Mouse (Mus musculus) gastrocnemius, postnatal 10 days (tissue): Measurements from ENCODE around the gene Rnf207. TPM values are rescaled to one million over a fixed set of nuclear protein-coding genes. Genes with fewer than 3 reads are reported as not detected.

ENCODE experiments used
- DNase-seq: peaks from one replicate; pipeline ENCODE4 v3.0.0; 2021; ENCODE audit warnings: mixed read lengths
- total RNA-seq, 2 experiments: library from RNA; stranded (reverse); gene quantifications; 2 replicates each; pipeline ENCODE4 v1.2.3; 2021

Gene Rnf207
- total RNA-seq, 2 experiments from 2014 or later: 0.40 TPM; not detected in 1

DNA sequence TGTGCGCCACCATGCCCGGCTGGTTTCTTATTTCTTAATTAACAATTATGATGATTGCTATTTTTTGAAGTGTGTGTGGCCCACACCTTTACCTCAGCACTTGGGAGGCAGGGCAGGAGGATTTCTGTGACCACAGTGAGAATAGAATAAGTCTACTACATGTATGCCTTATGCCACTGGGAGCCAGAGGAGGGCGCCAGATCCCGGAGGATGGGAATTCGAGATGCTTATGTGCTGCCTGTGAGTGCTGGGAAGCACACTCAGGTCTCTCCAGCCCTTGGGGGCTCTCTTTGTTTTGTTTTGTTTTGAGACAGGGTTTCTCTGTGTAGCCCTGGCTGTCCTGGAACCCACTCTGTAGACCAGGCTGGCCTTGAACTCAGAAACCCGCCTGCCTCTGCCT is 9.9 kb upstream of the Rnf207 start:
- peak; percentile 50 for DNase-seq

- DNase-seq: no peak
Measured at GRCm38 (mm10) chr4:152326543-152326942, 7.8 kb upstream of the Rnf207 start.

- peak; percentile 86 for DNase-seq
Measured at GRCm38 (mm10) chr4:152325574-152326411, 7.0 kb upstream of the Rnf207 start, which contains the start of gene Rpl22. Gene Rpl22 (plus strand): TSS chr4:152325742.

GRCm38 (mm10) chr4:152324641-152325562 is 6.1 kb upstream of the Rnf207 start:
- no peak for DNase-seq

DNA sequence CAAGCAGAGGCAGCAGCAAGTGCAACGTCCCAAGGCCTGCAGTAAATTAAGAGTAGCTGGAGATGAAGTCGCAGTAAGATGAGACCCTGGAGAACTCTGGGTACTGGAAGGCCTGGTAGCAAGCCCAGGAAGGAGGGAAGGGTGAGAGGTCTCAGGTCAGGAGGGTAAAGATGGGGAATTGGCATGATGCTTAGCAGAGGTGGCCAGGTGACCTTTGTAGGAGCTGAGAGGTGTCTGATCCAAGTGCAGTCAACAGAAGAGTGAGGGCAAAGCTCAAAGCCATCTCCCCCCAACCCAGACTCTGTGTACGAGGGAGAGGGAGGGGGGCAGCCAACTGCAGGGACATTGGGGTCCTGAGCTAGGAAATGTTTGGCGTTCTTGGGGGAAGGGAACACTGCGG is 2.7 kb upstream of the Rnf207 start:
- no peak for DNase-seq

DNA sequence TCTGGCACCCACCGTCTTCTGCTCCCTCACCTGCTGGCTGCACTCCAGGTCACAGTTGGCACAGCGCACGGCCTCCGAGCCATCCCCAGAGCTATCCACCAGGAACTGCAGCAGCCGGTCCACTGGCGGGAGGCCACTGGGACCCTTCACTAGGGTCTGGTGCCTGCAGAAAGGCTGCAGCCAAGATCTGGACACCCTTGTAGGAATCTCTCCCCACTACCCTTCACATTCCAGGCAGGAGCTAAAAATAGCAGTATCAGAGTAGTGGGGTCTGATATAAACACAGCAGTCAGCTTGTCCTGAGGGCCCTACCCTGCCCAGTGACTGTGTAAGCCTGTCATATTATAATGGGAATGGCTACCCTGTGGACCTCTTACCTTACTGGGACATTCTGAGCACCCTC is 1.2 kb downstream of the Rnf207 start:
- DNase-seq: no peak

DNA sequence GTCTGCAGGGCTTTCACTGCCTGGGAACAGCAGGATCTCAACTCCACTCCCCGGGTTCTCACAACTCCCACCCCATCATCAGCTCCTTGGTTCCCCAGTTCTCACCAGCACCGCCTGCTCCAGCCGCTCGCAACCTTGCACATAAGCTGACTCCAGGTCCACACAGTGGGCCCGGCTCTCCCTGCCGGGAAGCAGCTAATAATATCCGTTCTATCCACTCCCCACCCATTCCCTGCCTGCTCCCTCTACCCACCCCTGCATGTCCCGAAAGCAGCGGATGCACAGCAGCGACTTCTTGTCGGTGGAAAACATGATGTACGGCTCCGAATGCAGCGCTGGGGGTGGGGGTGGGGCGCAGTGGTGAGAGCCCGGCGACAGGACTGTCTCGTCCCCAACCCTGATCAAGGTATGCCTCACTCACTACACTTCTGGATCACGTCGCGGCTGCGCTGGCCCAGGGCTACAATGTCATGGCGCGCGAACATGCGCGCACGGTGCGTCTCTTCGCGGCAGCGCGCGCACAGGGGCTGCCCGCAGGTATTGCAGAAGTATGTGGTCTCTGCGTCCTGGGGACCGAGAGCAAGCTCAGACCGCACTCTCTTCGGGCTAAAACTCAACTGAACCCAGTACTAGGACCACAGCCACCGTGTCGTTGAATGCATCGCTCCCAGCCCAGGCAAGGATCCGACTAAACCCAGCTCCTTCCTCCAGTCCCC is 3.1 kb downstream of the Rnf207 start:
- DNase-seq: no peak

DNA sequence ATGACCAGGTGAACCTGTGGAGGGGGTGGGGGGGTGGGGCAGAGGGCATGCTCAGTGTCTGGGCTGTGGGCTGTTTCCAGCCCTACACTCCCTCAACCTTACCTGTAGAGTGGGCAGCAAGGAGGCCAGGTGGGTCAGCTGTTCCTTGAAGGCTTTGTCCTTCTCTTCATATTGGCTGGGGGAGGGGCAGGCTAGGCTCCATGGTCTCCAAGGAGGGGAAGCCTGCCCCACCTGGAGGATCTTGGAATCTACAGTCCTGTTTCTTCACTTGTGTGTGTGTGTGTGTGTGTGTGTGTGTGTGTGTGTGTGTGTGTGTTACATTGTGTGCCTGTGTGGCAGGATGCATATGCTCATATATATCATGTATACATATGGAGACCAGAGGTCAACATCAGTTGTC is 4.9 kb downstream of the Rnf207 start:
- no peak for DNase-seq

DNA sequence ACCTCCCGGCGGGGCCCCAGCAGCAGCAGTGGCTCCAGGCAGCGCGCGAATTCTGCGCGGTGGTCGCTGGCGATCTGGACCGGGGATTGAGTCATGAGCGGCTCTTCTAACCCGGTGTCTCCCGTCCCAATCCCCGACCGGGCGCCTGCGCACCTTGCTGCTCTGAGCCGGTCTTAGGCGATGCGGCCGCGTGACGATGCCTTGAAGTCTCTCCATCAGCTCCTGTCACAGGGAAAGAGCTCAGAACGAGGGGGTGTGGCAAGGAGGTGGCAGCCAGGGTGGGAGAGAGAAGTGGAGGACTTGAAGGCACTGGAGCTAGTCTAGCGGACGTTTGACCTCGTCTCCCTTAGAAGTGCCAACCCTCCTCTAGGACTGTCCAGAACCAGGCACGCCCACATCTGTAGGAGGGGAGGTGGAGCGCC is 5.6 kb downstream of the Rnf207 start:
- DNase-seq: no peak

GRCm38 (mm10) chr4:152312186-152312585 is 6.6 kb downstream of the Rnf207 start:
- DNase-seq: no peak

DNA sequence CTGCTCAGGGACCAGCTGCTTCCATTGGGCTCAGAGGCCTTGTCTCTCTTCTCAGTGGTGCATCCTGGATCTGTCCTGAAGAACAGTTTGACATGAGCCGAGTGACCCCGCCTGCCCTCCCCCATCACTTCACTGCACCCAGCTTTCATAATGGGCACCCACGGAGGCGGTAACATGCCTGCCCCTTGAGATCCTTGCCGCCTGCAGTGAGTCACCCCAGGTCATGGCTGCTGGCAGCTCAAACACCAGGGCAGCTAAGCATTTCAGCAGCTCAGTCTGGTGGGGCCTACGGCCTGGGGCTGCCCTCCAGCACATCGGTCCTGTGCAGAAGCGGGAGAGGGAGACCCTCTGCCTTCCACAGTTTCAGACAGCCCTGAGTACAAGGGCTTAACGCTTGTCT is 11.3 kb downstream of the Rnf207 start:
- DNase-seq: no peak

DNA sequence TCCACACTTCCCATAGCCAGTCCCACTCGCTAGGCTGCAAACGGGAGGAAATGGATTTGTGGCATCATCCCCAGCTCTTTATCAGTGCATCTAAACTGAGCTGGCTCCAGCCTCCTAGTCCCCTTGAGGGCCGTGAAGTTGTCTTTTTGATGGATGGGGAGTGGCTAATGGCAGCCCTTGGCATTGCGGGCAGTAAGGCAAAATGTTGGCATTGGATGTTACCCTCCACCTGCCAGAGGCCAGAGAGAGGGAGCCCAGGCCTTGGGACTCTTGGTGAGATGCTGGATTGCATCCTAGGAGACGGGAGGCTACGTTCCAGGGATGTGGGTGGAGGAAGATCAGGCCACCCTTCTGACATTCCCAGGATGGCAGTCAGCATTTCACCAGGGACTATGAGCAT is 12.8 kb downstream of the Rnf207 start:
- DNase-seq: no peak

DNA sequence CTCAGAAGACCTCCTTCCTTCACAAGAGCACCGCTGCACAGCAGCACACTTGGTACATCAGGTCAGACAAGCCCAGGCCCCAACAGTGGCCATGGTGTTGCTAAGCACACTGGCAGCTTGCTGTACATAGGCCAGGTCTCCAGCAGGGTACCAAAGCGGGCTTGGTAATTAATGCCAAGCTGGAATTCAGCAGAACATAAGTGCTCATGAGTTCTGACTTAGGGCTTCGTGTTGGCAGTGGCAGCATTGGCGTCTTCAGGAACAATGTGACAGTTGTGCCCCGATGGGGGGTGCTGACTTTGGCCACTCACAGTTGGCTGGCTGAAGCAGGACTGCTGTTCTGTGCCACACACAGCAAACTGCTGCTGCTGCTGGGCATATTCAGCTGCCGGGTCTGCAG is 14.1 kb downstream of the Rnf207 start:
- DNase-seq: no peak

GRCm38 (mm10) chr4:152303172-152303571 is 15.6 kb downstream of the Rnf207 start:
- no peak for DNase-seq

DNA sequence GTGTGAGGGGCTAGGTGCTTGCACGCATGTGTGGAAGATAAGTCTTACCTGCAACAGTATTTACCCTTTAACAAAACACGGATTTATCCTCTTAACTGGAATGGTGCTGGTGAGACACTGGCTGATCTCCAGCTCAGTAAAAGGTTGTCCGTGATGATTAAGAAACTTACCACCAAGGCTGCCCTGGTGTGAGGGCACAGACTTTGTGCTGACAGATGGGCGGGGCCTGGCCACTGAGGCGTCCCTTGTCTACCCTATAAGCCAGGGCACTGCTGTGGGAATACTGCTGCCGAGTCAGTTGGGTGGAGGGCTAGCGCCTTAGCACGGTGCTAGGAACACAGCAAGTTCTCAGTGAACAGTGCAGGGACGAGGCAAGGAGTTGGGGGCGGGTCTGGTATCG is 16.8 kb downstream of the Rnf207 start:
- no peak for DNase-seq

DNA sequence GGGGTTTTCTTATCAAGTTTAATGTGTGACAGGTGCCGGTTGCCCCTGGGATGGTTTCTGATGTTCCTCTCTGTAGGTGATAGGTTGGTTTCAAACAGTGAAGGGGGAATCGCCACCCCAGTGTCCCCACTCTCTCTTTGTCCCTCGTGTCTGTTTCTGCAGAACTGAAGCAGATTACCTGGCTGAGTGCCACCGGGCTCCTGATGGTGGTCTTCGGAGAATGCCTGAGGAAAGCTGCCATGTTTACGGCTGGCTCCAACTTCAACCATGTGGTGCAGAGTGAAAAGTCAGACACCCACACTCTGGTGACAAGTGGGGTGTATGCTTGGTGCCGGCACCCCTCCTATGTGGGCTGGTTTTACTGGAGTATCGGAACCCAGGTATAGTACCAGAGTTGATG is 18.4 kb downstream of the Rnf207 start:
- DNase-seq: no peak

GRCm38 (mm10) chr4:152298836-152299235 is 20.0 kb downstream of the Rnf207 start:
- no peak for DNase-seq

DNA sequence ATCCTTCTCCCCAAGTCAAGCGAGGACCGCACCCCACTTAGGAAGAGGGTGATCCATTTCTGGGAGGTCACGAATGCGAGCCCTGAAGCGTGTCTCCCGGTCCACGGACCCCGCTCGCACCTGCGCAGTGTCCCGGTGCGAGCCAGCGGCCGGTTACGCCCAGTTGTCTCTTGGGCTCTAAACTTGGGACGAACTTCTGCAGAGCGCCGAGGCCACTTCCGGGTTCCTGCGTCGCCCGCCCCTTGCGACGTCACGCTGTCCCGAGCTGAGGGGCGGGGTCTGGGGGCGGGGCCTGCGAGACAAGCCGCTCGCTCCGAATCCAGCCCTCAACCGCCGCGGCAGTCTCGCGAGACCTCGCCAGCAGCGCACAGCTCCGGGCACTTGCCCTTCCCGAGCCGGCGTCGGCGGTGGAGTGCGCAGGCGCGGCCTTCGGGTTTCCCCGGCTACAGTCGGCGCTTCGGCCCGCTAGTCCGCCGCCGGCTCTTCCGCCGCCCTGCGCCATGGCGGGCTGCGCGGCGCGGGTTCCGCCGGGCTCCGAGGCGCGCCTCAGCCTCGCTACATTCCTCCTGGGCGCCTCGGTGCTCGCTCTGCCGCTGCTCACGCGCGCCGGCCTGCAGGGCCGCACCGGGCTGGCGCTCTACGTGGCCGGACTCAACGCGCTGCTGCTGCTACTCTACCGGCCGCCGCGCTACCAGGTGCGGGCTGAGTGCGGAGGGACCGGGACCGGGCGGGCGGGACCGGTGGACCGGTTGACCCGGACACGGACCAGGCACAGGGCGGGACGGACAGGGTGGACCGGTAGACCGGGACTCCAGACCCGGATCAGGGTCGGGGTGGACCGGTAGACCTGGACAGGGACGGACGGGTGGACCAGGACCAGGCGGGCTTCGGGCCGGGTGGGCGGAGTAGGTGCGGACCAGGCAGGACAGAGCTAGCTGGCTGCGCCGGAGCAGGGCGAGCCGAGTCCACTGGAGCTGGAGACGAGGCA is 21.6 kb downstream of the Rnf207 start, which contains the start of gene Icmt:
Gene Icmt, plus strand, starts transcription at position 354 of the 988 bp plus-strand sequence.
- DNase-seq: peak; percentile 100

DNA sequence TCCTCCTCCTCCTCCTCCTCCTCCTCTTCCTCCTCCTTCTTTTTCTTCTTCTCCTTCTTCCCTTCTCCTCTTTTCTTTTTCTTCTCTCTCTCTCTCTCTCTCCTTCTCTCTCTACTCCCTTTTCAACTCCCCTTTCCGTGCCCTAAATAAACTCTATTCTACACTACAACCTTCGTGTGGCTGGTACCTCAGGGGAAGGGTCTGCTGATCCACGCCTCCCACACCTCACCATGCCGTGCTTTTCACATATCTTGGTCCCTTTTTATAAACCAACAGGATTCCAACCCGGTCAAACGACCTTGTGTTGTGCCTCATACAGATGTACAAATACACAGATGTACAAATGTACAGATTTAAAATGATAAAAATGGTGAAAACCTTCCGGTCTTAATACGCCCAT is 22.4 kb downstream of the Rnf207 start:
- DNase-seq: no peak

DNA sequence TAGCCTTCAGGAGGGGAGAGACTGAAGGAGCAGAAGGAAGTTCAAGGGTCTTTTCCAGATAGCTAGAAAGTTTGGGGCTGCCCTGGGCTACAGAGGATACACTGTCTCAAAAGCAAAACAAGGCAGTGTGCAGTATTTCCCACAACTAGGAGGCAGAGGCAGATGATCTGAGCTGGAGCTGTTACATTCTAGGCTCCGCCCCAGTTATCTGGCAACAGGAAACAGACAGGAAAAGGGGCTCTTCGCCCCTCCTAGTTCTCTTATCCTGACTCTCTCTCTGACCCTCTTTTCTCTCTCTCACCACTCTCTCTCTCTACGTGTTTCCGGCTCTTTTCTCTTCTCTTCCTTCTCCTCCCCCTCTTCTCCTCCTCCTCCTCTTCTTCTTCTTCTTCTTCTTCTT is 22.9 kb downstream of the Rnf207 start:
- DNase-seq: no peak
